Mouse (Mus musculus): ENCODE measurements around the gene Hcrt.

DNA sequence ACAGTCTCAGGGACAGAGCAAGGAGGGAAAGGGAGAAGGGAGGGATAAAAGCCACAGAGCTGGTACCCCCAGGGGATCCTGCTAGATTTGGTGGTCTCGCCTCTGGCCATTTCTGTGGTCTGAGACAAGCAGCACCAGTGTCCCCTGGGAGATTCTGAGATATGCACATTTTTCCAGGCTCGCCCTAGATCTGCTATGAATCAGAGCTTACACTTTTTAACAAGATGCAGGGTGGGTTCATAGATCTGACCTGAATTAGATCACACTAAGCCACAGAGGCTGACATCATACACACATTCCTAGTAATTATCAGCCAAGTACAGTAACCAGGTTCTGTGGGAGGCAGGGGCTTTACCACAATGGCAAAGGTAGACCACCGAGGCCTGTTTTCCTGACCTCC, 27.0 kb upstream of the Hcrt start:
- TF ChIP-seq CTCF (IDR thresholded peaks at IDR 0.05; ENCODE audit: control insufficient read depth, insufficient read depth, low read length) (no peak), POLR2A (IDR thresholded peaks at IDR 0.05; ENCODE audit: borderline replicate concordance, control insufficient read depth, low read depth, low read length) (no peak)

Measured in bone marrow, adult 2 months (tissue).